Mouse (Mus musculus): ENCODE data around the gene Nckap5.
"Not testable (repeated sequence)": the region's sequence is repeated elsewhere in the genome, so short reads cannot be mapped to it uniquely, and the experiment has no call there.

Nckap5 gene

DNA sequence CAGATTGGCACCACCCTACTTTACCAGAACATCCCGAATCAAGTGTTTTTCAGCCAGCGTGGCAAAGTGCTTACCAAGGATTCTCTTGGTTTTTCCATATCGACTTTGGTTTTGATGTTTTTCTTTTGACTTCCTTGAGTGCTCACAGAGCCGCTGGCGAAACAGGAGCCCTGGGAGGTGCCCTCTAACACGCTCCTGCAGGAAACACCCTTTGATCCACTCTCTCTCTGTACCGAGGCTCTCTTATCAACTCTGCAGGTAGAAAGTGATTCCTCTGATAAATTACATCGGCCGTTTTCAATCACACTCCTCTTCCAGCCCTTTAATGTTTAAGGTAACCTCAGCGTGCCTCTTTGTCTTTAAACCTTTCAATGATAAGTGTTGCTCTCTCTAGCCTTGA is 807.6 kb downstream of the Nckap5 start:
- no peak for ATAC-seq (ENCODE audit: low TSS enrichment)

DNA sequence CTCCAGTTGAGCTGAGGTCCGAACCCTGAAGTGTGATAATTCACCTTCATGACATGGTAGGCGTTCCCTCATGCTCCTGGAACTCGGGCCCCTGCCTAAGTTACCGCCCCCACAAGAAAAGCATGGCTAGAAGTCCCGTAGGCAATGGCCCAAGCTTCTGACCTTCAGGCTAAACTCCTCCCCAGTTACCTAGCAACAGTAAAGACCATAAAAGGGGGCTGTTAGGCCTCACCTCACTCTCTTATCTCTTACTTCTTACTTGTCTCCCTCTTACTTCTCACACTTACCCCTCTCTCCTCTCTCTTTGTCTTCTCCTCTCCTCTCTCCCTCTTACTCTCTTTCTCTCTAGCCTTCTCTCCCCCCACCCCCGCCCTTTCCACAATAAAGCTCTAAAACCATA is 811.9 kb downstream of the Nckap5 start:
- not testable (repeated sequence) for ATAC-seq (ENCODE audit: low TSS enrichment)

DNA sequence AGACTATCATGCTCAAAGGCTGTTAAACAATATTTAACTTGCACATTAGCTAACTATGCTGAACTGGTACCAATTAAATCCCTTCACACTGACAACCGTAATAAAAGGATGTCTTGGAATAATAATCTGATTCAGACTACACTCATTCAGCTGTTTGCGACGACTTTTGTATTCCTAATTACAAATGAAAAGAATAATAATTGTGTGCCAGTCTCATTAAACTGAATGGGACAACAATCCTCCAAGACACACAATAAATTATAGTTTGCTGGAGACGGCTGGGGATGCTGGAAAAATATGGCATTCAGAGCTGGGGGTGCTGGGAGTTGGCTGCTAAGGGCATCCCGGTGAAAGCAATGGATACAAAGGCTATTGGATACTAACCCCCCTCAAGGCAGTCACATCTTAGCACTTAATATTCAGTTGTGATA is 818.9 kb downstream of the Nckap5 start:
- ATAC-seq (ENCODE audit: low TSS enrichment), result no peak

DNA sequence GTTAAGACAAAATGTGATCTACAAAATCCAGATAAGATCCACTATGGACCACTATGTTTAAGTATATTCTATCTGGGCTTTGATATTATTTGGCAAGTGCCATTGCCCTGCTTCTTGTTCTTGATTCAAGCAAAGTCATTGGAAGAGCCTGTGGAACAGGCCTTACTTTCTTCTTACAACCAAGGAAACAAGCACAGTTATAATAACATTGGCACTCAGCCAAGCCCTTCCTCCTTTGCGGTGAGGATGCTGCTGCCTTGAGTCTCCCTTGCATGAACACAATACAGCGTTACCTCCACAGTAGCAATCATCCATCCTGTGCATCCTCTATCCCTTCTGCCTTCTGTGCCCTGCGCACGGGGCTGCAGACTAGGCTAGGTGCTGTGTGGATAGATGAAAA is 823.0 kb downstream of the Nckap5 start:
- no peak for ATAC-seq (ENCODE audit: low TSS enrichment)

DNA sequence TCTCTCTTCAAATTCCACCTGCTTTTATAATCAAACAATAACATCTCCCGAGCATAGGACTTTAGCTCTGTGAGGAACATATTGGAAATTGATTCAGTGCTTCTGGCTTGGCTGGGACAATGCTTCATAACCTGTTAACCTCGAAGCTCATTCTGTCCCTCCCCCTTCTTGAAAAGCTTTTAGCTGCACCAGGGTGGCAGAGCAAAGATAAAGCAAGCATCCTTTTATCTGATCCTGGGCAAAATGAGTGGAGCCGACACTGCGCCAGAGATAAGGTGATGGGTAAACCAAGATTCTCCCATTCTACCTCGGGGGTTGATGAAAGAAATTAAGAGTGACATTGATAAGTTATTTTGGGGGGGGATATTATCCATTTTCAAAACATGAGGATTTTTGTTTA is 824.9 kb downstream of the Nckap5 start:
- ATAC-seq (ENCODE audit: low TSS enrichment), result no peak

DNA sequence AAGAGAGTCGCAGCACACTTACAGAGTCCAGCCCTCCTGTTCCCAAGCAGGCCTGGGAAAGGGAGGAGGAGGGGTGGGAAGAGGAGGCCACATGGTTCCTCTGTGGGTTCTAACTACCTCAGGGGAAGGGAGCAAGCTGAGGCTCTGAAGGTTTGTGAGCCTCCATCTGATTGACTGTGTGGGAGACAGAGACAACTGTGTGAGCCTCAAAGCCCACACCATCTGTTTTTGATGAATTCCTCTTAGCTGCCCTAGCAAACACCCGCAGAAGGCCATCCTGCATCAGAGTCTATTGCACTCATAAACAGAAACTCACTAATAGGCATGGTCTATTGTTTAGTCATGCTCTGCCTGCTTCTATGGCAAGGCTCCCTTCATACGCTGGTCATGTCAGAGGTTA is 834.1 kb downstream of the Nckap5 start:
- no peak for ATAC-seq (ENCODE audit: low TSS enrichment)

DNA sequence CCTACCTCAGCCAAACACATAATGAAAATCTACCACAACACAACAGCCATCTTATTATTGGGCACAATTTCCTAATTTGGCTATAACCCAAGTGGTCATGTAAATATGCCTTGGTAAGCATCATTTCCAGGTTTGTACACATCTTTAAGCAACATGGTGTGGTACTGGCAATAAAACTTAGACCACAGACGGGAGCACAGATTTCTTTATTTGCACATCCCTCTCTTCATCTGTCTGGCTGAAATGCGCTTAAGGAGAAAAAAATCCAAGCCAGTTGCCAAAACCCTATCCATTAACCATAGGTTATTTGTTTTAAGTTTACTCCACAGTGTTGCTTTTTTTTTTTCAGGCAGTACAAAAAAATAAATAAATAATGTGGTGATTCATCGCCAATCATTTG is 842.8 kb downstream of the Nckap5 start:
- no peak for ATAC-seq (ENCODE audit: low TSS enrichment)

DNA sequence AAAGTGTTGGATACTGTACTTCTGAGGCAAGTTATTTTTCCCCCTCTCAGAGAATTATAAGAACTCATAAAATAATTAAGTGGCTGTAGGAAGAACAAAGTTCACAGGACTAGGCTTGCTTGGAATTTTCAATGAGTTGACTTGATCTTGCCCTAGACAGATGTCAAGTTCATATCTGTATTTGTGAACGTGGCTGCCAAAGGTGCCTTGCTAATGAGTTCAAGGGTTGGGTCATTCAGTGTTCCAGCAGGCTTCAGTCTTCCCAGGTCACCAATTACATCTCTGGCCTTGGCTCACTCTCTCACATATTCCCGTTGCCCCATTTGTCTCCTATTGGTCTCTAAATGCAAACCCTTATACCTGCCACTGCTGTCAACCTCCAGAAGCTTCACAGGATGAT is 846.0 kb downstream of the Nckap5 start:
- ATAC-seq (ENCODE audit: low TSS enrichment), result no peak

DNA sequence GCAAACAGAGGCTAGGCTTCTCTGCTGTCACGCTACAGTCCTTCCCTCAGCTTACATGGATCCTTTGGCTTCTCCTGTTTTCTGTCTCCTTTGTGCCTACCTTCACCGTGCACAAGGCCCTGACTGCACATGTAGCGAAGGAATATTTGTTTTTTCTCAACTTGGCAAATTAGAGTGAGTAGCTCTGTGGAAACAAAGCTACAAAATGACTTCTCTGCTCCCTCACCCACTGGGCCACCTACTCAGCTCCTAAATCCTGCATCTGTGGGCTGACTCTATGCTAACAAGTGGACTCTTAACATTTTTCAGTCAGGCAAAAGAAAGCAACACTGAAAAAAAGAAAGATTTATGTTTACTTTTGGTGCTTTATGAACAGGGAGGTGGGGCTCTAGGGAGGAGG is 856.0 kb downstream of the Nckap5 start:
- peak; percentile 55; the same call in 1 of the 2 replicates for ATAC-seq (ENCODE audit: low TSS enrichment)

DNA sequence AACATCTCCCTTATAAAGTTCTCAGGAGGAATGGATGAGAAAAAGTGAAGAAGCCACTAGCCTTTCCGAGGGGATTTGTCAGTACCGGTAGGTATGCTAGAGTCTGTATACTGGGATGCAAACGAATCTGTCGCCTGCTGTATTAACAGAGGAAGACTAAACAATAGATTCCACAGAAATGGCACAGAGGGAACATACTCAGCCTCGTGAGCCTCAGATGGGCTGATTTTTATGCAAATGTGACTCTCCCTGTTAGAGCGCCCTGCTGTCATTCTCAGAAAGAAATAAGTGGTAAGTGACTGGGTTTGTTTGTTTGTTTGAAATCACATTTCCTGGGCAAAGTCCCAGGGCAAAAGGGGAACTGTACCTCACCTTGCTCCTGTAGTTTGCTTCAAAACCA is 858.7 kb downstream of the Nckap5 start:
- ATAC-seq (ENCODE audit: low TSS enrichment), result no peak

DNA sequence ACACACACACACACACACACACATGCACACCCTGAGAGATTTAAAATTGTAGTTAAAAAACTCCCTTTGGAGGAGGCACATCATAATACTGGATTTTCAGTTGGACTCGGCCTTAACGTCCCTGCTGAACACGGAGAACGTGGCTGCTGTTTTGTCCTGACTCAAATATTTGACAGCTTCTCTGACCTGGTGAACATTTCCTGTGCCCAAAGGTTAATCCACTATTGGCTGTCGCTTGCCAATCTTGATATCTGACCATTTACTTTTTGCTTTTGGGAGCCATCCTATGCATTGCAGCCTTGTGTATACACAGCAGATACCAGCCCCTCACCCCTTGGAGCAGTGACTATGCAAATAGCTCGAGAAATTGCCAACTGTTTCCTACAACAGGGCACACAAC is 862.9 kb downstream of the Nckap5 start:
- no peak for ATAC-seq (ENCODE audit: low TSS enrichment)

DNA sequence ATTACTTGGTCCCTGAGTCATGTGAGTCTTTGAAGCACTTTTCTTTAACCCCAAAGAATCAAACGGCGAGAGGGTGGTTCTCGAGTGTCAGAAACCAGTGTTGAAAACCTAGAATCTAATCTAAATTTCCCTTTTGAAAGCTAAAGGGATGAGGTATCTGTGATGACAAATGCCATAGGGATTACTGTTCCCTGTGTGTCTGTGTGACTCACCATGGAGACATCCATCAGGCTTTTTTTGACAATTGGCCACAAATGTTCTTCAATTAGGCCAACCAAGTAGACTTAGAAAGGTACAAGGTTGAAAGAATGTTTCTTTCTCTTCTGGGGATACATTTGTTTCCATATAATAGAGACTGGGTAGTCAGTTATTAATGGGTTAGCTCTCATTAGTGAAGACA is 879.6 kb downstream of the Nckap5 start:
- ATAC-seq (ENCODE audit: low TSS enrichment), result no peak

DNA sequence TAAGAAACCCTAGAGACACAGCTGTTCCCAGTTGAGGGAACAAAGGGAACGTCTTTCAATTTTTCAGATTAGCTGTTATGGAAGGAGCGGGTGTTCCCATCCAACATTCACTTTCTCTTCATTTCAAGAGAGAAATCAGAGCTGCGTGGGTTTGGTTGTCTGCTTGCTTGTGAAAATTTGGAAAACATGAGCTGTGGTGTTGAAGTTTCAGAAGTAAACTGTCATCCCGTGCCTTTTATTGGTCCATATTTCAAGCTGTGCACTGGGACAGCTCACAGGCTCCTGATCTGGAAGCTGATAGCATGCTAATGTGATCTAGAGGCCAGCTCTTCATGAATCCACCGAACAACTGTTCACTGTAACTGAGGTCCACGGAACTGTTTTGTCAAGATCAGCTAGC is 881.5 kb downstream of the Nckap5 start:
- no peak for ATAC-seq (ENCODE audit: low TSS enrichment)

DNA sequence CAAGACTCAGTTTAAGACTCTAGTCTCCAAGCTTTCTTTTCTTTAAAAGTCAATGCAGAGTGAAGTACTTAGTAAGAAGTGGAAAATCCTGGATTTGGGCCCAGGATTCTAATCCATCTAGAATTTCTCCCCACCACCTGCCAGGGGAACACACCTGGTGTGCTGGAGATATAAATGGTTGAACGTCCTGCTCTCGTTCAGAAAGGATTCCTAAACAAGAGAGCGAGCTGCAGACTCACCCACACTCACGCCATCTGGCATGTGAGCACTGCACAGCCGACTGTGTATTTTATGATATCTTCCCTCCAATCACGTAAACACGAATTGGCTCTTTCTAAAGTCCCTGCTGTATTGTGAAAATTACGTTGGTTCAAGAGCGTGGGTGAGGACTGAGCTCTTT is 885.5 kb downstream of the Nckap5 start:
- peak; percentile 80 for ATAC-seq (ENCODE audit: low TSS enrichment)

DNA sequence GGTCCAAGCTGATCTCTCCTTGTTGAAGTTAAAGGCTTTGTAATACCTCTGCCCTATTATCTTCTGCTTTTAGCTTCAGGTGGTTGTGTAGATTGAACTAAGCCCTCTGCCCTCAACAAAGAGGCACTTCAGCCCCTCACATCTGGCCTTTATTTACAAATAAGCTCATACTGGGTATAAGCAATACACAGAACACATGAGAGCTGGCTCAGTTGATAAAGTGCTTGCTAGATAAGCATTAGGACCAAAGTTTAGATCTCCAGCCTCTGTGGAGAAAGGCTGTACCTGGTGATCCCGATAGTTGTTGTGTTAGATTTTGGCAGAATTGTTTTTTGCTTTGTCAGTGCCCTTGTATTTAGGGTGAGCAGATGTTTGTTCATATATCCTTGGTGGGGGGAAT is 887.3 kb downstream of the Nckap5 start:
- ATAC-seq (ENCODE audit: low TSS enrichment), result no peak

DNA sequence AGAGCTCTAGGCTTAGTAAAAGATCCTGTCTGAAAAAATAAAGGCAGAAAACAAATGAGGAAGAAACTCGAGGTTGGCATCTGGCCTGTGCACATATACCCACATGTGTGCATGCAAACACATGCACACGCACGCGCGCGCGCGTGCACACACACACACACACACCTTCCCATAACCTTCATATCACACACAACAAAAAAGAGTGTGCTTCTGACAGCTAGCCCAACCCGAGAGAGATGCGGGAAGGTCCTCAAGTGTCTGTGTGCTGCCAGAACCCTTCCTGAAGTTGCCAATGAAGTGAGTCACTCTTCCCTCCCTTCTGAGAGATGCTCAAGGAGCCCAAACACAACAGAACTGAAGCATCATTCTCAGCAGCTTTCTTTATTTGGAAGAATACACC is 905.1 kb downstream of the Nckap5 start:
- peak; percentile 69 for ATAC-seq (ENCODE audit: low TSS enrichment)

DNA sequence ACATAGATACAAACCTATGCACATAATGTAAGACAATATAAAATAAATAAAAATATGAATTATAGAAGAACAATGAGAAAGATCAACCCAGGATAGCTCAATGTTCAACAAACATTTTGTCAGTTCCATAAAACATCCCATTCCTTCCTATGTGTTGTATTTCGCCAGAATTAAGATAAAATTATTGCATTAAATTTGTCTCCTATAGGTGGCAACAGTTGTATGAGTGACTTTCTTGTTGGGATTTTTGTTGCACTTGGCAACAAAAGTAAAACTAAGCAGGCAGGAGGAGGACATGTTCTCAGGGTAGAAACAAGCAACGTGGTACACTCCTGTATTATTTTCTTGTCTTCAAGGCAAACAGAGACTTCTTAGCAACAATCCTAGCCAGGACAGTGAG is 907.5 kb downstream of the Nckap5 start:
- no peak for ATAC-seq (ENCODE audit: low TSS enrichment)

DNA sequence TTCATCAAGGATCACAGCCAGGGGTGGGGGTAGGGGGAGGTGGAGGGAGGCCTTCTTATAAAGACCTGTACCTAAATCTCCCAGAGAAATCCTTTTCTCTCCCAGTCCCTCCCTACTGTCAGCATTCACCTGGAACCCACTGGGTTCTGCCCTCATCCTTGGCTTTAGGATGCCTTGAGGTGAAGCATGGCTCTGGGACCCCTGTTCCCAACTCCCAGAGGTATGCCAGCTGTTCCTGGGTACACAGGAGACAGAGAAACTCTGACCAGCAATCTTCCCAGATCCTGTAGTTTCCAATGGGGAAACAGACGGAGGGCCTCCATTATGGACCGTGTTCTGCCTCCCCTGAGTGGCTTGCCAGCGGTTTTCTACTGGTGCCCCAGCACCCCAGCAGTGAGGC is 909.9 kb downstream of the Nckap5 start:
- ATAC-seq (ENCODE audit: low TSS enrichment), result no peak

DNA sequence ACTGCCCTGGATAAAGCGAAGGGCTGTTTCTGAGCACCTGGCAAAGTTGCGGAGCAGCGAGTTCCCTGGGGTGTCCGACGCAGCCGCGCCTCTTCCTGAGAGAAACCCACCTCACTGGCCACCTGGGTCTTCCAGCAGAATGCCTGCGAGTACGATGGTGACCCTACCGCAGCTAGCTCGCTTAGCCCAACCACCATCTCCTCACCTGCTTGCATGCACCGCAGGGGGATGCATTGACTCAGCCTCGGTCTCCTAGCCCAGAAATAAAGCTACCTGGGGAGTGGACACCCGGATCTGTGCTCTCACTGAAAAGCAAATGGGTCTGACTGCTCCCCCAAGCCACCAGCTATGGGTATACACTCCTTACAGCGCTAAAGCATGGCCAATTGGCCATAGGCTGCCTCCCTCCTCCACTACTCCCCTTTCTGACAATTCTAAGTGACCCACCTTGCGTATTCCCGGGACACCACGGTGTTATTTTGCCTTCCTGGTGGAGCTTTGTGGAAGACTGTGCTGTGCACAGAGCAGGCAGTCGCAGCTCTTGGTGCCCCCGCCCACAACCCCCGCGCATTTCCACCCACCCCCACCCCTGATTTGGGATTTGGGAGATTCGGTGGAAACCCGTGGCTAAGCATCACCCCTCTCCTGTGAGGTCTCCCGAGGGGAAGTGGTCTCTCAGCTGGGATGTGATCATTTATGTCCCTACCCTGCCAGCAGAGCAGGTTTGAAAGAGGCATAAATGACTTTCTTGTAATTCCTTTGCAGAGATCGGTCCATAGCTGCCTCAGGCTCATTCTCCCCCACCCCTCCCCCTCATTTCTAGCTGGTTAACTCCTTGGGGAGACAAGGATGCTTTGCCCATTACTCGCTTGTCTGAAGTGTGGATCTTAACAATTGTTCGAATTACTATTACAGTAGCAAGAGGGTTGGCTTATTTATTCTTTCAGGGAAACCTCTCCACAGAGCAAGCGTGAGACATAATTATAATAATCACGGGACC is 917.7 kb downstream of the Nckap5 start, which contains the start of gene Lypd1:
Gene Lypd1 (minus strand): TSS at position 501 of the 1,000 bp plus-strand sequence.
- no peak for ATAC-seq (ENCODE audit: low TSS enrichment)

DNA sequence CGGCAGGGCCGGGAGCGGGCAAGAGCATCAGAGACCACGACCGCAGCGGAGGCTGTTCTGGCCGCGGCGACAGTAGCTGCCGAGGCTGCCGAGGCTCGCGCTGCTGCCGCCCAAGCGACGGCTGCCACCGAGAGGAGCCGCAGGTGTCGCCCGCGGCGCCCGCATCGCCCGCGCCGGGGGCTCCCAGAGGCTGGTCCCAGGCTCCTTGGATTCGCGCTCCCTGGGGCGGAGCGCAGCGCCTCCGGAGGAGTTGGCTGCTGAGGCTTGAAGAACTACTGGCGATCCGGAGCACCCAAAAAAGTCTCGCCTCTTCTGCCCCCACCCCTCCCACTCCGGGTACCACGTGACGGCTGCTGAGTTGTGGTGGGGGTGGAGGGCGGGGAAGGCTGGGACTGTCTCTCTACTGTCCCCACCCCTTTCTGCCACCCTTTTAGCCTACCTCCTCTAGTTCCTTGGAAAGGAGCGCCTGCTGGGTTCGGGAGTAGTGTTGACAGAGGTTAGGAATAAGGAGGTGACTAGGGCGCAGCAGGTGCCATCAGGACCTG is 918.6 kb downstream of the Nckap5 start:
- peak; percentile 69 for ATAC-seq (ENCODE audit: low TSS enrichment)

DNA sequence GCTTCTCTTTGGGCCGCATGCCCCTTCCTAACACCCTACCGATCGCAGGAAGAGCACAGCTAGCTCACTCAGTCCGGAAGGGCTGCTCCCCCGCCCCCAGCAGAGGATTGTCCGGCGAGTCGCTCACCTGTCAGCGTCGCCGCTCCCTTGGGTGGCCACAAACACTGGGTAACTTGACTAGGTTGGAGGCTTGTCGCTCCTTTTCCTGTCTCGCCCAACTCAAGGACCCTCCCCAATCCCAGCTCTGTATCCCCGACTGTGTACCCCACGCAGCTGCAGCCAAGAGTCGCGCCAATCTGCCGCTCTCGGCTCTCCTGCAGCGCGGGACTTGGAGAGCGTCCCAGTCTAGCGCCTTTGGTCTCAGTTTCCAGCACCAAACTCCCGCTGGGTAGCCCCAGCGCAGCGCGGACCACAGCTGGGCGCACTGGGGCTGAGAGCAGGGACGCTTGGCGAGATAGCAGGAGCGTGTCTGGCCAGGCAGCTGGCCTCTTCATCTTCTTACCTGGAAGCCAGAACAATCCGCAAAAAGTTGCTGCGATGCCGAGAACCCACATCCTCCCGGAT is 919.2 kb downstream of the Nckap5 start:
- peak; percentile 72 for ATAC-seq (ENCODE audit: low TSS enrichment)

DNA sequence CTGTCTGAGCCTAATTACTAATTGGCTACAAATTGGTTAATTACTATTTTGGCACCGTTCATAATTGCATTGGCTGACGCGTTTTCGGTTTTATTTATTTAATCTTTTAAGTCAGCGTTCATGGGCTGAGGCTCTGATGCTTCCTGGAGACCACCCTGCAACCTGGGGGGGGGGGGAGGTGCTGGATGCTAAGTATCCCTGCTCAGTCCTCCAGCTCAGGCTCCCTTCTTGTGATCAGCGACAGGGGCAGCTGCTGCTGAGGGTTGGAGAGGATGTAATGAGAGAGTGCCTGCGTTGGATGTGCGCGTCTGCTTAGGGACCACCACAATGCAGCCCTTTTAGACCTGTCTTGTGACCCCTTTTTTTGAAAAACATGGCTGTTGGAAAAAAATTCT is 919.7 kb downstream of the Nckap5 start:
- no peak for ATAC-seq (ENCODE audit: low TSS enrichment)

Measured in frontal cortex, adult (tissue).